Mouse (Mus musculus) small intestine, adult 2 months (tissue): Measurements from ENCODE around the gene Slc29a2.

ENCODE experiments used
- CTCF ChIP-seq: fragments of 200-500 bp; IDR thresholded peaks from 2 replicates; pipeline ENCODE4 v1.5.1; 2012; ENCODE audit warnings: low read depth, mild to moderate bottlenecking, control low read depth, inconsistent platforms, low read length, moderate library complexity, mixed read lengths; ENCODE audit not compliant: insufficient replicate concordance, insufficient read length; ENCODE audit errors: extremely low read depth
- POLR2A ChIP-seq: fragments of 200-500 bp; IDR thresholded peaks from 2 replicates; pipeline ENCODE4 v1.6.1; 2012; ENCODE audit warnings: low read depth, mild to moderate bottlenecking, control low read depth, inconsistent platforms, low read length, moderate library complexity

DNA sequence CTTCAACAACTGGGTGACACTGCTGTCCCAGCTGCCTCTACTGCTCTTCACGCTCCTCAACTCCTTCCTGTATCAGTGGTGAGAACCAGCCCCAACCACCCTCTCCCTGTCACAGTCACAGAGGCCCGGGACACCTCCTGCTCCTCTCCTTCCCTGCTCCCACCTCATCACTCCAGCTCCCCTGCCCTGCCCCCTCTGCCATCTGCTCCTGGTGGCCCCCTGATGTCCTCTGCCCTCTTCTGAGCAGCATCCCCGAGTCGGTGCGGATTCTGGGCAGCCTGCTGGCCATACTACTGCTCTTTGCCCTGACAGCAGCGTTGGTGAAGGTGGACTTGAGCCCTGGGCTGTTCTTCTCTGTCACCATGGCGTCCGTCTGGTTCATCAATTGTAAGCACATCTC is 2.5 kb downstream of the Slc29a2 start:
- TF ChIP-seq POLR2A (no peak), CTCF (no peak)
